Mouse (Mus musculus) thymus, adult 2 months (tissue): ENCODE data around the gene Abhd16a. TPM values are rescaled to one million over a fixed set of nuclear protein-coding genes. Genes with fewer than 3 reads are reported as not detected.

Source experiments
- DNase-seq: peaks from one replicate; pipeline ENCODE4 v3.0.0; 2021
- H3K27ac ChIP-seq: fragments of 200-500 bp; 2 replicates; pipeline ENCODE4 v1.5.1; 2012; ENCODE audit warnings: low read length, control low read depth; ENCODE audit not compliant: control insufficient read depth, insufficient read depth
- H3K27me3 ChIP-seq: fragments of 200-500 bp; 2 replicates; pipeline ENCODE4 v1.6.1; 2012; ENCODE audit warnings: mild to moderate bottlenecking, low read length, moderate library complexity, mixed read lengths; ENCODE audit not compliant: control insufficient read depth, insufficient read depth
- H3K36me3 ChIP-seq: fragments of 200-500 bp; 2 replicates; pipeline ENCODE4 v1.6.1; 2012; ENCODE audit warnings: mild to moderate bottlenecking, low read length, moderate library complexity; ENCODE audit not compliant: control insufficient read depth, insufficient read depth
- H3K4me1 ChIP-seq: fragments of 200-500 bp; replicated peaks from 2 replicates; pipeline ENCODE4 v1.6.1; 2012; ENCODE audit warnings: low read length; ENCODE audit not compliant: control insufficient read depth, insufficient read depth
- H3K4me3 ChIP-seq: fragments of 200-500 bp; 2 replicates; pipeline ENCODE4 v1.5.1; 2012; ENCODE audit warnings: mild to moderate bottlenecking, low read length, control low read depth, moderate library complexity; ENCODE audit not compliant: control insufficient read depth, insufficient read depth
- CTCF ChIP-seq: fragments of 200-500 bp; IDR thresholded peaks from 2 replicates; pipeline ENCODE4 v1.5.1; 2012; ENCODE audit warnings: mild to moderate bottlenecking, control low read depth, low read length, moderate library complexity, borderline replicate concordance; ENCODE audit not compliant: control insufficient read depth, poor library complexity, insufficient read depth; ENCODE audit errors: extremely low read depth
- POLR2A ChIP-seq: fragments of 200-500 bp; IDR thresholded peaks from 2 replicates; pipeline ENCODE4 v1.6.1; 2012; ENCODE audit warnings: mild to moderate bottlenecking, low read length, control low read depth, moderate library complexity; ENCODE audit not compliant: control insufficient read depth, poor library complexity, insufficient read depth; ENCODE audit errors: extremely low read depth
- WGBS: fragments of 180-500 bp; shearing (Covaris S2); methylation state at CpG from one replicate; pipeline ENCODE4 v1.1.7; 2018; 5-methylcytosine and 5-hydroxymethylcytosine counted together
- polyA plus RNA-seq: library from polyadenylated mRNA; depleted of rRNA; stranded (reverse); fragments of >200 nt; gene quantifications from 2 replicates; pipeline ENCODE4 v1.2.3, GENCODE M21; 2012

The Abhd16a gene
- polyA plus RNA-seq, 1 experiment, result 191 TPM

GRCm38 (mm10) chr17:35051156-35052086 lies 37.6 kb upstream of the Abhd16a start:
- DNase-seq, result peak; percentile 80
- peaks cover 34% of the 10 kb centered on the region for H3K4me1 ChIP-seq
- peak overlapping the region; percentile 86 for H3K27ac ChIP-seq
- peak; percentile 55; the same call in 1 of the 2 replicates for TF ChIP-seq POLR2A
- no peak for TF ChIP-seq CTCF
- peak overlapping the region; percentile 75 for H3K4me3 ChIP-seq
- H3K27me3 ChIP-seq, result no peaks in the 10 kb centered on the region
- 1% methylated on average over 21 of the region's 21 CpGs for WGBS
- H3K36me3 ChIP-seq, result peaks cover 38% of the 10 kb centered on the region

- Histone ChIP-seq H3K4me3 (no peak overlapping the region), H3K4me1 (peaks cover 32% of the 10 kb centered on the region), H3K27me3 (no peaks in the 10 kb centered on the region), H3K36me3 (peaks cover 42% of the 10 kb centered on the region), H3K27ac (peak overlapping the region; percentile 86; the same call in 1 of the 2 replicates)
- WGBS, result 91% methylated on average over 12 of the region's 12 CpGs
- TF ChIP-seq CTCF (no peak), POLR2A (no peak)
- DNase-seq, result no peak
Measured at GRCm38 (mm10) chr17:35052271-35052798, 36.7 kb upstream of the Abhd16a start.

GRCm38 (mm10) chr17:35055691-35056495 lies 33.2 kb upstream of the Abhd16a start:
- Histone ChIP-seq H3K36me3 (peaks cover 55% of the 10 kb centered on the region), H3K27me3 (no peaks in the 10 kb centered on the region), H3K4me3 (no peak overlapping the region), H3K4me1 (peaks cover 25% of the 10 kb centered on the region), H3K27ac (no peak overlapping the region)
- no peak for TF ChIP-seq CTCF
- TF ChIP-seq POLR2A, result no peak
- DNase-seq, result no peak
- WGBS, result 96% methylated on average over 7 of the region's 7 CpGs

- peaks cover 22% of the 10 kb centered on the region for H3K4me1 ChIP-seq
- H3K4me3 ChIP-seq, result no peak overlapping the region
- TF ChIP-seq CTCF, result no peak
- no peak for TF ChIP-seq POLR2A
- H3K36me3 ChIP-seq, result peaks cover 55% of the 10 kb centered on the region
- WGBS, result 29% methylated on average over 3 of the region's 3 CpGs
- DNase-seq, result no peak
- no peaks in the 10 kb centered on the region for H3K27me3 ChIP-seq
- H3K27ac ChIP-seq, result no peak overlapping the region
Measured at GRCm38 (mm10) chr17:35057090-35057489, 32.0 kb upstream of the Abhd16a start.

GRCm38 (mm10) chr17:35058316-35058715 lies 30.7 kb upstream of the Abhd16a start:
- WGBS, result 88% methylated on average over 9 of the region's 9 CpGs
- H3K27ac ChIP-seq, result no peak overlapping the region
- no peak for TF ChIP-seq CTCF
- no peak for TF ChIP-seq POLR2A
- no peak for DNase-seq
- H3K4me1 ChIP-seq, result peaks cover 12% of the 10 kb centered on the region
- H3K4me3 ChIP-seq, result no peak overlapping the region
- H3K27me3 ChIP-seq, result no peaks in the 10 kb centered on the region
- peaks cover 45% of the 10 kb centered on the region for H3K36me3 ChIP-seq

- 1% methylated on average over 57 of the region's 57 CpGs for WGBS
- DNase-seq, result peak; percentile 93
- Histone ChIP-seq H3K4me1 (peaks cover 12% of the 10 kb centered on the region), H3K27me3 (no peaks in the 10 kb centered on the region; the same call in 1 of the 2 replicates), H3K27ac (peak within 1 kb of the TSS; percentile 6; the same call in 1 of the 2 replicates), H3K36me3 (peaks cover 36% of the 10 kb centered on the region), H3K4me3 (peak within 1 kb of the TSS; percentile 71)
- TF ChIP-seq POLR2A (0 out of 2 replicates have a peak, but pooled peaks have one; percentile 47), CTCF (peak; percentile 97)
Measured at GRCm38 (mm10) chr17:35058911-35059892, 29.9 kb upstream of the Abhd16a start, which contains the start of gene Ddah2. Gene Ddah2, plus strand, starts transcription at chr17:35059035.
